Mouse (Mus musculus) limb, embryonic 15.5 days (tissue): Measurements from ENCODE around the gene Emc10. TPM values are rescaled to one million over a fixed set of nuclear protein-coding genes. Genes with fewer than 3 reads are reported as not detected.

Experiments used
- ATAC-seq: fragments of 200-750 bp; cut with Nextera tagmentation; 2 replicates; pipeline ENCODE4 v1.8.0; 2017; ENCODE audit warnings: low read depth, moderate TSS enrichment; ENCODE audit not compliant: insufficient number of reproducible peaks, low FRiP score, low TSS enrichment
- H3K27ac ChIP-seq: fragments of 300-500 bp; sonication (generic); 2 replicates; pipeline ENCODE4 v1.5.1; 2015; ENCODE audit warnings: moderate library complexity, mild to moderate bottlenecking, inconsistent platforms
- H3K27me3 ChIP-seq: fragments of 300-500 bp; sonication (generic); 2 replicates; pipeline ENCODE4 v1.6.1; 2015; ENCODE audit warnings: inconsistent platforms
- H3K36me3 ChIP-seq: fragments of 300-500 bp; sonication (generic); 2 replicates; pipeline ENCODE4 v1.6.1; 2015; ENCODE audit warnings: inconsistent platforms
- H3K4me1 ChIP-seq: fragments of 300-500 bp; sonication (generic); 2 replicates; pipeline ENCODE4 v1.6.1; 2015; ENCODE audit warnings: inconsistent platforms
- H3K4me2 ChIP-seq: fragments of 300-500 bp; sonication (generic); 2 replicates; pipeline ENCODE4 v1.6.1; 2015; ENCODE audit warnings: mild to moderate bottlenecking, inconsistent platforms
- H3K4me3 ChIP-seq: fragments of 300-500 bp; sonication (generic); 2 replicates; pipeline ENCODE4 v1.5.1; 2015; ENCODE audit warnings: mild to moderate bottlenecking, inconsistent platforms
- H3K9ac ChIP-seq: fragments of 300-500 bp; sonication (generic); 2 replicates; pipeline ENCODE4 v1.6.1; 2015; ENCODE audit warnings: inconsistent platforms
- H3K9me3 ChIP-seq: fragments of 300-500 bp; sonication (generic); 2 replicates; pipeline ENCODE4 v1.6.1; 2016; ENCODE audit warnings: inconsistent platforms
- WGBS: fragments of 180-500 bp; shearing (Covaris S2); methylation state at CpG from one replicate; pipeline ENCODE4 v1.1.7; 2015; 5-methylcytosine and 5-hydroxymethylcytosine counted together
- polyA plus RNA-seq: library from polyadenylated mRNA; unstranded; fragments of >200 nt; fragmentation: Nextera tagmentation; extraction: Ambion mirVana; gene quantifications from 2 replicates; pipeline ENCODE4 v1.2.1, GENCODE M21; 2015

The Emc10 gene
- polyA plus RNA-seq, 1 experiment from 2014 or later, result 116 TPM

DNA sequence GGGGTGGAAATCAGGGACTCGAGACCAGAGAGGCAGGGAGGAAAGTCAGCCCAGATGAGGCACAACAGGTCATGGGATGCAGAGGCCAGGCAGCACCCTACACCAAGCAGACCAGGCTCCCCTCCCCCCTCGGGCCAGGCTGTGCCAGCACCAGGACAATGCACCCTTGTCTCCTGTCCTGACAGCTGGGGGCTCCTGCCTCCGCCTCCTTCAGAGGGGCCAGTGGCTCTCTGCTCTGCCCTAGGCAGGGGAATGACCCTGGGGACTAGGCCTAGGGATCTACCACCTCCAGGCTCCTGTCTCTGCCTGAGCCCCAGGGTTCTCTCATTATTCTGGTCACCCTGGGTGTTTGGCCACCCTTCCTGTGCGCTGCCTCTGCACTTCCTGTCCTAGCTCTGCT lies 21.9 kb downstream of the Emc10 start:
- Histone ChIP-seq H3K9me3 (no peaks in the 10 kb centered on the region), H3K4me2 (no peak overlapping the region), H3K9ac (no peak overlapping the region), H3K27ac (peak overlapping the region; percentile 24; the same call in 1 of the 2 replicates), H3K36me3 (peaks cover 9% of the 10 kb centered on the region; the same call in 1 of the 2 replicates), H3K4me3 (0 out of 2 replicates have a peak overlapping the region, but pooled peaks have one; percentile 5), H3K27me3 (peaks cover 19% of the 10 kb centered on the region), H3K4me1 (peaks cover 33% of the 10 kb centered on the region)
- WGBS, result 17% methylated on average over 4 of the region's 4 CpGs
- ATAC-seq, result 0 out of 2 replicates have a peak, but pooled peaks have one; percentile 17

- Histone ChIP-seq H3K27ac (peak overlapping the region; percentile 19; the same call in 1 of the 2 replicates), H3K9me3 (no peaks in the 10 kb centered on the region), H3K4me1 (peaks cover 43% of the 10 kb centered on the region), H3K4me3 (no peak overlapping the region), H3K36me3 (peaks cover 9% of the 10 kb centered on the region; the same call in 1 of the 2 replicates), H3K27me3 (peaks cover 19% of the 10 kb centered on the region), H3K9ac (no peak overlapping the region), H3K4me2 (no peak overlapping the region)
- ATAC-seq, result peak; percentile 52
- WGBS, result 42% methylated on average over 9 of the region's 9 CpGs
Observed at GRCm38 (mm10) chr7:44472961-44473646, 23.2 kb downstream of the Emc10 start.

DNA sequence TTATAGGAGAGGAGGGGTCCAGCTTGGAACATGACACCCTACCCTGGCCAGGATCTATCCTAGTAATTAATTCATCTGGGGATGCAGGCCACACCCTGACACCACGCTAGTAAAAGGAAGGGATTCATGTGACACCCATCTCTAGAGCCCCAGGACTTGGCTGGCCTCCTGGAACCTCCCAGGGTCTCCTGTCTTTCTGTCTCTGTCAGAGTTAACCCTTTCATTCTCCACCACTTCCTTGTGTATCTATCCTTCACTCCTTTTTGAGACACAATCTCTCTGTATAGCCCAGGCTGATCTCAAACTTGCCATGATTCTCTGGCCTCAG lies 23.8 kb downstream of the Emc10 start:
- peaks cover 45% of the 10 kb centered on the region for H3K4me1 ChIP-seq
- no peaks in the 10 kb centered on the region for H3K9me3 ChIP-seq
- no peak overlapping the region for H3K4me2 ChIP-seq
- 12% methylated on average over 1 of the region's 1 CpGs for WGBS
- ATAC-seq, result peak; percentile 5; the same call in 1 of the 2 replicates
- H3K4me3 ChIP-seq, result no peak overlapping the region
- H3K36me3 ChIP-seq, result peaks cover 9% of the 10 kb centered on the region; the same call in 1 of the 2 replicates
- peaks cover 19% of the 10 kb centered on the region for H3K27me3 ChIP-seq
- no peak overlapping the region for H3K9ac ChIP-seq
- 0 out of 2 replicates have a peak overlapping the region, but pooled peaks have one; percentile 24 for H3K27ac ChIP-seq

DNA sequence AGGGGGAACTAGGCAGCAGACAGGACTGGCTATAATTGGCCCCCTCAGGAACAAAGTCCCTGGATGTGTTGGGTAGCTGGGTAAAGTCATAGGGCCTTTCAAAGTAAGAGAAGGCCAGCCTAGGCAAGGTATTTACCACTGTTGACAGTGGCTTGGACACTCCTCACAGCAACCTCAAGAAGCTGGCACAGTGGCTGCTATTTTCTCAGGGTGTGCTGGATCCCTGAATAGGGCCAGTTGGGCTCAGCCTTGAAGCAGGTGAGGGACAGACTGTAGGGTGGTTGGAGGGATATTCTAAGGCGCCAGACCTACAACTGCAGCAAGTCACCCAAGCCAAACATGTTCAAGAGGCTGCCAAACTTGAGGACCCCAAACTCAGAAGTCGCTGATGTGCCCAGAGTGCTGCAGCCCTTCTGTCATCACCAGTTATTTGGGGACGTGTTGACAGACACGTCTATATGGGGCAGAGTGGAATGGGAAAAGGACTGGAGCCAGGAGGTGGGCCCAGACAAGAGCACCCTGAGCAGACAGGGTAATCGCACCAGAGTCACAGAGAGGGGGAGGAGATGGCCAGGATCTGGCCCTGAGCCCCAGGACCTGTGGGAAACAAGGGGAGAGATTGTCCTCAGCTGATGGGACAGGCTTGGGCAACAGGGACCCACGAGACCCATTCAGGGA lies 24.3 kb downstream of the Emc10 start:
- ATAC-seq, result no peak
- Histone ChIP-seq H3K4me2 (no peak overlapping the region), H3K27ac (peak overlapping the region; percentile 60; the same call in 1 of the 2 replicates), H3K4me1 (peaks cover 50% of the 10 kb centered on the region), H3K9me3 (no peaks in the 10 kb centered on the region), H3K9ac (no peak overlapping the region), H3K4me3 (no peak overlapping the region), H3K27me3 (peaks cover 19% of the 10 kb centered on the region), H3K36me3 (peaks cover 9% of the 10 kb centered on the region; the same call in 1 of the 2 replicates)
- 37% methylated on average over 6 of the region's 6 CpGs for WGBS

DNA sequence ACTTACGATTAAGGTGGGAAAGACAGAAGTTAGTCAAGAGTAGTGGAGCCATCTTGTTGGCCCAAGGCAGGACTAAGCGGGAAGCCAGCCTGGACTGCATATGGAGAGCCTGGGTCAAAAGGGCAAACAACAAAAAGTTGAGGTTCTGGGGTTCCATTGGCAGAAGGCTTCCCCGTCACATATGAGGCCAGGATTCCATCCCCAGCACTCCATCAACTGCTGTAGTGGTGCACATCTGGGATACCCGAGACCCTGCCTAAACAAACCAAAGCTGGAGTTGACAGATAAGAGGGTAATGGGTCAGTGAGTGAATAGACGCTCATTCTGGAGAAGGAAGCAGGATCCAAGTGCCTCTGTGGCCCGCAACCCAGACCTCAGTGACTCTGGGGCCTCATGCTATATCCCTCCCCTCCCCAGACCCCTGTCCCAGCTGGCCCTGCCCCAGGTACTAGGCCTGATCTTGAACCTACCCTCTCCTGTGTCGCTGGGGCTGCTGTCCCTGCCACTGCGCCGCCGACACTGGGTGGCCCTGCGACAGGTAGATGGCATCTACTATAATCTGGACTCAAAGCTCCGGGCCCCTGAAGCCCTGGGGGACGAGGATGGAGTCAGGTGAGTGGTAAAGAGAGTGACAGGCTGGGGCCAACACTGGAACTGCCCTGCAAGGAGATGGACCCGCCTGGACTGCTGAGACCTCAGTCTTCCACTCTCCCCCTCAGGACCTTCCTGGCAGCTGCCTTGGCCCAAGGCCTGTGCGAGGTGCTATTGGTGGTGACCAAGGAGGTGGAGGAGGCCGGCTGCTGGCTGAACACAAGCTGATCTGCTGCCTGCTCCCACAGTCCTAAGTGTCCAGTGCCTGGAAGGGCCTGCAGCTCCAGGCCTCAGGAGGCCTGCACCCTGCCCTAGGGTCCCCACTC lies 25.4 kb downstream of the Emc10 start:
- Histone ChIP-seq H3K4me2 (no peak overlapping the region), H3K4me1 (peaks cover 50% of the 10 kb centered on the region), H3K9ac (no peak overlapping the region), H3K4me3 (no peak overlapping the region), H3K9me3 (no peaks in the 10 kb centered on the region), H3K27me3 (peaks cover 19% of the 10 kb centered on the region), H3K27ac (peak overlapping the region; percentile 60), H3K36me3 (peaks cover 9% of the 10 kb centered on the region; the same call in 1 of the 2 replicates)
- WGBS, result 85% methylated on average over 16 of the region's 16 CpGs
- ATAC-seq, result no peak

- no peak overlapping the region for H3K9ac ChIP-seq
- H3K4me2 ChIP-seq, result no peak overlapping the region
- no peak overlapping the region for H3K4me3 ChIP-seq
- 91% methylated on average over 16 of the region's 16 CpGs for WGBS
- H3K36me3 ChIP-seq, result peaks cover 9% of the 10 kb centered on the region; the same call in 1 of the 2 replicates
- no peak overlapping the region for H3K27ac ChIP-seq
- no peak for ATAC-seq
- no peaks in the 10 kb centered on the region for H3K9me3 ChIP-seq
- peaks cover 15% of the 10 kb centered on the region for H3K27me3 ChIP-seq
- peaks cover 44% of the 10 kb centered on the region for H3K4me1 ChIP-seq
Observed at GRCm38 (mm10) chr7:44469677-44470675, 26.4 kb downstream of the Emc10 start.

- 76% methylated on average over 15 of the region's 15 CpGs for WGBS
- H3K4me1 ChIP-seq, result peaks cover 35% of the 10 kb centered on the region
- peak overlapping the region; percentile 78; the same call in 1 of the 2 replicates for H3K9ac ChIP-seq
- peak overlapping the region; percentile 50 for H3K27ac ChIP-seq
- H3K4me2 ChIP-seq, result peak overlapping the region; percentile 66
- peak overlapping the region; percentile 66 for H3K4me3 ChIP-seq
- H3K27me3 ChIP-seq, result peaks cover 17% of the 10 kb centered on the region
- H3K36me3 ChIP-seq, result peaks cover 9% of the 10 kb centered on the region; the same call in 1 of the 2 replicates
- no peaks in the 10 kb centered on the region for H3K9me3 ChIP-seq
- ATAC-seq, result no peak
Observed at GRCm38 (mm10) chr7:44468644-44469285, 27.6 kb downstream of the Emc10 start.

DNA sequence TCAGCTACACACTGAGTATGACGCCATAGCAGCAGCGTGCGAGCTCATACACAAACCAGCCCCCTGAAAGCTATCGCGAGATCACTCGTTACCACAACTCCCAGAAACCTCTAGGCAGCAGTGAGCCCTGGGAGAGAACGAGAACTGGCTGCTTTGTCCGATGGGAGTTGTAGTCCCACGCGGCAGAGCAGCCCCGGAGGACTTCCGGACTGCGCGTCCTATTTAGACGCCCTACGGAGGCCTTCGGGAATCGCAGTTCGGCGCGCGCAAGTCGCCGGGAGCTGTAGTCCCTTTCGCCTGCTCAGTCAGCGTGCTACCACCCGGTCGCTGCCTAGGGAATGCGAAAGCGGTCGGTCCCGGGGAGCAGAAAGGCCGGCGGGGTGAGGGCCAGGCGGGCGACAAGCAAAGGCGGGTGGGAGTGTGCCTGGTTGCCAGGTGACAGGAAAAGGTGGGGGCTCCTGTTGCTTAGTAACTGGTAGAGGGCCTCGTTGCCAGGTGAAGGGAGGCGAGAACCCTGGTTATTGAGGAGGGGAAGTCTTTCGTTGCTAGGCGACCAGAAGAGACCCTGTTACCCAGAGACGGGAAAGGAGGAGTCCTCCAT lies 28.4 kb downstream of the Emc10 start, which contains the start of gene Josd2:
TSS of gene Josd2 (plus strand) at position 170 of the 601 bp plus-strand sequence.
- Histone ChIP-seq H3K4me1 (peaks cover 32% of the 10 kb centered on the region), H3K9me3 (no peaks in the 10 kb centered on the region), H3K27me3 (peaks cover 26% of the 10 kb centered on the region), H3K36me3 (peaks cover 9% of the 10 kb centered on the region; the same call in 1 of the 2 replicates), H3K9ac (peak within 1 kb of the TSS; percentile 78), H3K4me3 (peak within 1 kb of the TSS; percentile 66), H3K4me2 (peak within 1 kb of the TSS; percentile 66), H3K27ac (peak within 1 kb of the TSS; percentile 80)
- ATAC-seq, result peak; percentile 91
- WGBS, result under 1% methylated on average over 42 of the region's 42 CpGs

DNA sequence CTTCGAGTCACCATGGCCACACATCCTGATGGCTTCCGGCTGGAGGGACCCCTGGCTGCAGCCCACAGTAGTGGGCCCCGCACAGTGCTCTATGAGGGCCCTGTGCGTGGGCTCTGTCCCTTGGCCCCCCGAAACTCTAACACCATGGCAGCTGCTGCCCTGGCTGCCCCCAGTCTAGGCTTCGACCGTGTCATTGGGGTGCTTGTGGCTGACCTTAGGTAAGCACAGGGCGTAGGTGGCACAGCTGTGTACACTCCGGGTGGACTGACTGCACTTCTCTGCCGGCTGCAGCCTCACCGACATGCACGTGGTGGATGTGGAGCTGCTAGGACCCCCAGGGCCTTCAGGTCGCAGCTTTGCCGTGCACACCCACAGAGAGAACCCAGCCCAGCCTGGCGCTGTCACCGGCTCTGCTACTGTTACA lies 29.4 kb downstream of the Emc10 start:
- no peak for ATAC-seq

More for the DNA sequence above, 29.4 kb downstream of the Emc10 start:
- Histone ChIP-seq H3K4me2 (peak overlapping the region; percentile 66; the same call in 1 of the 2 replicates), H3K9me3 (no peaks in the 10 kb centered on the region), H3K4me3 (peak overlapping the region; percentile 66; the same call in 1 of the 2 replicates), H3K27ac (no peak overlapping the region), H3K9ac (no peak overlapping the region), H3K36me3 (peaks cover 11% of the 10 kb centered on the region; the same call in 1 of the 2 replicates), H3K4me1 (peaks cover 31% of the 10 kb centered on the region), H3K27me3 (peaks cover 36% of the 10 kb centered on the region)
- 87% methylated on average over 16 of the region's 16 CpGs for WGBS
